Mouse (Mus musculus): ENCODE results near the gene Nanog.
"Not testable (repeated sequence)": the region's sequence is repeated elsewhere in the genome, so short reads cannot be mapped to it uniquely, and the experiment has no call there.

Nanog gene

DNA sequence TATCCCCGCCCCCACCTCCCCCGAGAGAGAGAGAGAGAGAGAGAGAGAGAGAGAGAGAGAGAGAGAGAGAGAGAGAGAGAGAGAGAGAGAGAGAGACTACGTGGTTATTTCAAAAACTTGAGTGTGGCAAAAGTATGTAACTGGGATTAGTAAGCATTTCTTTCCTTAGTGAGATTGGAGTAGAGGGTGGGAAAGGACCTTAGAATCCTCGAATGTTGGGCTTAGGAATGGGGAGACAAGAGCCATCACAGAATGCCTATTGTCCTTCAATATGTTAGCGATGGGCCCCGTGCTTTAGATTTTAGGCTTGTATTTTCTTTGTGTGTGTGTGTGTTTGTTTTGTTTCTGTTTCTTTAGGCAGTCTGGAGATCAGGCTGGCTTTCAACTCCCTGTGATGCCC, 4.0 kb upstream of the Nanog start:
- no peak for DNase-seq (ENCODE audit: low read depth)

GRCm38 (mm10) chr6:122703706-122704105, 3.6 kb upstream of the Nanog start:
- DNase-seq (ENCODE audit: low read depth): no peak

DNA sequence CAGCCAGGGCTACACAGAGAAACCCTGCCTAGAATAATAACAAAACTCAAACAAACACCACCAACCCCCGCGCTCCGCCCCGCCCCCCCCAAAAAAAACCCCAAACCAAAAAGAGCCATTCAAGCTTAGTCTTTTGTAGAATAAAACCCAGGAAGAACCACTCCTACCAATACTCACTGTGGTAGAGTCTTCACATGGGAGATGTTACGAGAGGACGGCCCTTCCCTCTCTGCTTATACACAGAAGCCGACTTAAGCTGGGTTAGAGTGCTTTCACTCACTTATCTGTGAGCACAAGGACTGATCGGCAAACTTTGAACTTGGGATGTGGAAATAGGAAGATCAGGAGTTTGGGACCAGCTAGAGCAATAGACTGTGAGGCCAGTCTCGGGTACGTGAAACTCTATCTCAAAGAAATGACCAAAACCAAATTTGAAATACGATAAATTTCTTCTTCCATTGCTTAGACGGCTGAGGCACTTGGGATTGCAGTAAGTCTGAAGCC, 900 bp upstream of the Nanog start:
- DNase-seq (ENCODE audit: low read depth): no peak

DNA sequence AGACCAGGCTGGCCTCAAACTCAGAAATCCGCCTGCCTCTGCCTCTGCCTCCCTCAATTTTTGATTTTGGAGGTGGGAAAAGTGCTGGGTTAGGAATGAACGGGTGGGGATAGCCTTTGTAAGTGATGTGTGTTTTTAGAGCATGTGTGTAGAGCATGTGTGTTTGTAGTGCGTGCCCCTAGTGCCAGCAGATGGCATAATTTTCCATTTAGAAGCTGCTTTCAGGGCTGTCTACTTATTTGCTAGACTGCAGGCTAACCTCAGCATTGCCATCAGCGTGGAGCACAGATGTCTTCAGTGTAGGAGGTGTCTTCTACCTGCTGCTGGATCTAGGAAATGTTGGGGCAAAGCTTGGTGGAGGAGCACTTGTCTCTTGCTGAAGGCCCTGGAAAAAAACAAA, 1.5 kb downstream of the Nanog start:
- DNase-seq (ENCODE audit: low read depth): no peak

- DNase-seq (ENCODE audit: low read depth): no peak
These were observed 4.2 kb downstream of the Nanog start for GRCm38 (mm10) chr6:122711455-122711854.

DNA sequence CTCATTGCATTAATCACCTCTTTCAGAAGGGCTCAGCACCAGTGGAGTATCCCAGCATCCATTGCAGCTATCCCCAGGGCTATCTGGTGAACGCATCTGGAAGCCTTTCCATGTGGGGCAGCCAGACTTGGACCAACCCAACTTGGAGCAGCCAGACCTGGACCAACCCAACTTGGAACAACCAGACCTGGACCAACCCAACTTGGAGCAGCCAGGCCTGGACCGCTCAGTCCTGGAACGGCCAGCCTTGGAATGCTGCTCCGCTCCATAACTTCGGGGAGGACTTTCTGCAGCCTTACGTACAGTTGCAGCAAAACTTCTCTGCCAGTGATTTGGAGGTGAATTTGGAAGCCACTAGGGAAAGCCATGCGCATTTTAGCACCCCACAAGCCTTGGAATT, 5.8 kb downstream of the Nanog start:
- DNase-seq (ENCODE audit: low read depth): not testable (repeated sequence)

GRCm38 (mm10) chr6:122714707-122715365, 7.5 kb downstream of the Nanog start:
- no peak for DNase-seq (ENCODE audit: low read depth)

DNA sequence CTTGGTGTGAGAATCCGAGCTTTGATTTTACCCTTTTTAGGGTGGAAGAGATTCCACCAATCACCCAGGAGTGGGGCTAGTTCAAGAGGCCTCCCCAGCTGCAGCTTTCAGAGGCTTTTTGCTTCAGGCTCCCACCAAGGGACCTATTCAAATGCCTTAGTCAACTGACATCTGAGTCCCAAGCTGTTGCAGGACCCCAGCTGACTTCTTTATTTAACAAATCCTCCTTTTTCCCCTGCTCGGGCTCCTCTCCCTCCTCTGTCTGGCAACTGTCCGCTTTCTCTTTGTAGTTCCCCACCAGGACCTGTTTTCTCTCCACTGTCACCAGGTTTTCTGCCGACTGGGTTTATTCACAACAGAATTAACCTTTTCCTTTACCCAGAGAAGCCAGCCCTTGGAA, 8.6 kb downstream of the Nanog start:
- no peak for DNase-seq (ENCODE audit: low read depth)

DNA sequence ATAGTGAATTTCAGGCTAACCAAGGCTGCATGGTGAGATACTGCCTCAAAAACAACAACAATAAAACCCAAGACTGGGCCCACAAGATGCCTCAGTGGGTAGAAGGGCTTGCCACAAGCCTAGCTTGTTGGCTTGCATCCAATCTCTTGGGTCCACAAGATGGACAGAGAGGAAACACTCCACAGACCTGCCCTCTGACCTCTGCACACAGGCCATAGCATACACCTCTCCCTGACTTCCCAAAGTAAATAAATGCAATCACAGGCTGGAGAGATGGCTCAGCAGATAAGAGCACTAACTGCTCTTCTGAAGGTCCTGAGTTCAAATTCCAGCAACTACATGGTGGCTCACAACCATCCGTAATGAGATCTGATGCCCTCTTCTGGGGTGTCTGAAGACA, 10.9 kb downstream of the Nanog start:
- DNase-seq (ENCODE audit: low read depth): not testable (repeated sequence)

DNA sequence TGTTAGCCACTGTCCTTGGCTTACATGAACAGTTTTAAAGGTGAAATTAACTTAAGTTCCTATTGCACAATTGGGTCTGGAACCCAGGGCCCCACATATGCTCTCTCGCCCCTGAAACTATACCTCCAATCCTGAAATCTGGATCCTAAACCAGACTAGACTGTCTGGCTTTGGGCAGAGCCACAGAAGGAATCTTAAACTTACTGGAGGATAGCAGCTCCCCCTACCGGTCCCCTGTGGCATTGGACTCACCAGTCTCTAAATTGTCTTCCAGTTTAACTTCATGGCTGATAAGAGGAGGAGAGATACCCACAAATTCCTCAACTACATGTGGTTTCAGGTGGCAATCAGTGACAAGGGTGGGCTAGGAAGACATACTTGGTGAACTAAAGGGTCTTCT, 12.7 kb downstream of the Nanog start:
- peak; percentile 34 for DNase-seq (ENCODE audit: low read depth)

GRCm38 (mm10) chr6:122739952-122740351, 32.7 kb downstream of the Nanog start:
- DNase-seq (ENCODE audit: low read depth): no peak

GRCm38 (mm10) chr6:122741460-122742227, 34.4 kb downstream of the Nanog start:
- no peak for DNase-seq (ENCODE audit: low read depth)

DNA sequence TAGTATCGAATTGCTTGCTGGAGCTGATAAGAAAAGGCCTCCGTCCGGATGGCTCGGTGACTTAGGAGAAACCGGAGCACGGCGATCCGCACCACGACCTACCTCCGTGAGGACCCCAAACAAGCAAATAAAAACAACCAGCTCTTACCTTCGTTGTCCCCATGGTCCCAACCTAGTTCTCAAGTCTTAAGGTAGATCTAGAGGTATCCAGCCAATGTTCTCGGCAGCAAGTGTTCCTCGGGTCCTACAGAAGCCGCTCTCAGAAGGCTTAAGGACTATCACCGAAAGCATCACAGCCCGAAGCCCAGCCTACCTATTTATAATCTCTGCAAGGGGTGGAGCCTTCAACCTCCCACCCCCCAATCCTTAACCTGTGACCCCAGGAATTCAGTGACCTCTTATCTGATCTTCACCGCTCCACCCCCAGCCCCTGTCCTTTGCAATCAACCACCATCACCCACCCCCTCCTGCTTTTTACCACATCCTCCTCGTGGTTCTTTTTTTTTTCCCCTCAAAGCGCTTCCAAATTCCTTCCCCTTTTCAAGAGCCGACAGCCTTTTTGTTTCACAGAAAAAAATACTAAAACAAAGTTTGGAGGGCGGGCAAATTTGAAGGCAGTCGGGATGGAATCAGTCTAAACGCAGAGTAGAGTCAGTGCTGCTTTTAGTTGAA, 35.1 kb downstream of the Nanog start:
- DNase-seq (ENCODE audit: low read depth): no peak

DNA sequence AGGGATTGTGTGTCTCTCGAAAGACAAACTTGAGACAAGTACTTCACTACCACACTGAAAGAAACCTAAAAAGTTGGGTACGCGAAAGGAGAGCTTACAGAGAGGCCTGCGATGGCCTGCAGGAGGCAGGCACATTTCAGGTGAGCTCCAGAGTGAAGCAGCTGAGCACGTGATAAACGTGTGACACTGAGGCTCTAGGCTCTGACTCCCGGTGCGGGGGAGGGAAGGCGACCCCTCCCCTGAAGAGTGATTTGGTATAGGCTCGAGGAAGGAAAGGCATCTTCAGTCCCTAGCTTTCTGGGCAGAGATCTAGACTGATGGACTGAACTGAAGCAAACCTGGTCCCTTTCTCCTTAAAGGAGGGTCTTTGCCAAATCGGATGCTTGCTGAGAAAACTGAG, 36.1 kb downstream of the Nanog start:
- DNase-seq (ENCODE audit: low read depth): no peak

DNA sequence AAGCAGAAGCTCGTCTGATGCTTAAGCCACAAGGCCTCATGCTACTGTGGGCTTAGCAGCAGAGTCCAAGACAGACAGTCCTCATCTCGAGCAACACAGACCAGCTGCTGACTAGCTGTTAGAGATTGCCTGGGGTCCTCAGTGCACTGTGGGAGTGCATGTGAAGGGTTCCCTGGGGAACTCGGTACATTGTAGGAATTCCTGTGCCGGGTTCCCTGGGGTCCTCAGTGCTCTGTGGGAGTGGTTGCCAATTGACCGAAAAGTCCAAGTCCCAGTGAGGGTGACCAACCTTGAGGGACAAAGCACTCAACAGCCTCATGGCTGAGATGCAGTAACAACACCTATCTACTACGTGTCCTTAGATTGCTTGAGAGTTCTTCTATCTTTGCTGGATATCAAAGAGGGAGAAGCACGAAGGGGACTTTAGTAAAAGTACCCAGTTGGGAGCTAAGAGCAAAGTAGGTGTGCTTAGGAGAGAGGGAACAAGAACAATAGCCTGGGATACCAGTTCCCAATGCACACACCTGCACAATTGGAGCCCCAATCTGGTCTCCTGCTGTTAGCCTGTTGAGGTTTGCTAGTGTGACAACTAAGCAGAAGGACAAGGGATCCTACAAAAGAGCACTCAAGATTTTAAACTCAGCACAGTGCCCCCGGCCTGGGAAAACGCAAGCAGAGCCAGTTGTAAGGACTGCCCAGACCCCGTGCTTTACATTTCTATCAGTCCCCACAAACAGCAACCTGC, 37.4 kb downstream of the Nanog start:
- DNase-seq (ENCODE audit: low read depth): no peak

DNA sequence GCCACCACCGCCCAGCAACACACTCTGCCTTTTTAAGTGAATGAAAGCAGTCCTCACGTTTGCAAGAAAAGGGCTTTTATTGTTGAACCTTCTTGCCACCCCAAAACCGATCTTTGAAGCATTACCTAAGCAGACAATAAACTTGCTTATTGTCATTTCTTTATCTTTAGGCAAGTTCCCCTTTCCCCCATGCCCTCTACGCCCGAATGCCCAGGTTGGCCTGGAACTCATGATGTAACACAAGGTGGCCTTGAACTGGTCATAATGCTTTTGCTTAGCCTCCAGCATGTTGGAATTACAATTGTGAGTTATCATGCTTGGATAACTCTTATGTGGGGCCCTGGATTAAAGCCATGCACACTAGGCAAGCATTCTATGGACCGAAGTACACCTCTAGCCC, 43.3 kb downstream of the Nanog start:
- no peak for DNase-seq (ENCODE audit: low read depth)

- DNase-seq (ENCODE audit: low read depth): no peak
These were observed 48.6 kb downstream of the Nanog start for GRCm38 (mm10) chr6:122755913-122756312.

DNA sequence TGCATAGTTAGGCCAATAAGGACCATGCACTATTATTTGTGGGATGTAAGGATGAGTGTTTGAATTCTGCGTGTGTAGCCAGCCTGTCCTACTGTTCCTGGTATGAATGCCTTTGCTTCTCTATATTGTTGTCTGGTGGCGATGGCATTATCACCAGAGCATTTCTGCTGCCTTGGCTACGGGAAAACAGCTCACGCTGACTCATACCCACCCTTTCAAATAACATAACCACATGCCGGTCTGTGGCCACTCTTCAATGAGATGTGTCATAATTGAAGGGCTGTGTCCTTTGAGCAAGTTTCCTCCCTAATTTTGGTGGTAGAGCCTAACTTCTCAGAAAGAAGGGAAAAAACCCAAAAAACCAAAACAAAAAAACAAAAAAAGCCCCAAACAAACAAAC, 51.4 kb downstream of the Nanog start:
- no peak for DNase-seq (ENCODE audit: low read depth)

GRCm38 (mm10) chr6:122761011-122761599, 53.8 kb downstream of the Nanog start:
- DNase-seq (ENCODE audit: low read depth): no peak

DNA sequence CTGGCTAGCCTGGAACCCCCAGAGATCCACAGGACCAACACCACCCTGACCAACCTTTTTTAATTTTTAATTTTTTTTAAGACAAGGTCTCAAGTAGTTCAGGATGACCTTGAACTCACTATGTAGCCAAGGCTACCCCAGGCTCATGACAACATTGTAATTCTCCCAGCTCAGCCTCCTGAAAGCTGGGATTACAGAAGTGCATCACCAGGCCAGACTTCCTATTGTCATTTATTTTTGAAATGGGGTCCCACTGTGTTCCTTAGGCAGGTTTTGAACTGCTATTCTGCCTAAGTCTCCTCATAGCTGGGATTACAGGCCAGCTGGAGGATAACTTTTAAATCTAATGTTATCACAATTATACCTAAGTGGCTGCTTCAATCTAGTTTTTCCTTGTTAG, 54.6 kb downstream of the Nanog start:
- no peak for DNase-seq (ENCODE audit: low read depth)

- no peak for DNase-seq (ENCODE audit: low read depth)
These were observed 55.2 kb downstream of the Nanog start for GRCm38 (mm10) chr6:122762480-122762879.
